ENCODE assay signal across 18 mouse cellular contexts in the genomic region with DNA sequence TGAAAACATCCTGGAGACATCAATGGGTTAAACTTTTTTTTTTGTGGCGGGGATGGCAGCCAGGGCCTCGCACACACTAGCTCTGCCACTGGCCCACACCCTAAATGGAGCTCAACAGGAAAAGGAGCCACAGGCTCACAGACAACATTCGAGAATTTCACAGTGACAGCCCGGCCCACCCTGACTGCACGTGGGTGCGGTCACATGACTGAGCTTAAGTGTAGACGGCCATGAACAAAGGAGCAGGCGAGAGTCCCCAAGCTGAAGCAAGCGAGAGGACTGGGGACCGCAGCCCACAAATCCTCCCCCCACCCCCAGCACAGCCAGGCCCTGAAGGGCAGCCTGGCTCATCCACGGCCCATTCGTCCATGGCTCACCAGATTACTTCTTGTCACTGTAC. TPM values are rescaled to one million over a fixed set of nuclear protein-coding genes. Genes with fewer than 3 reads are reported as not detected.
DNase-seq lines count a peak whose midpoint lies in the region; ATAC-seq and TF ChIP-seq lines count a peak whose summit lies in the region.
"Had no signal": no experiment of that assay in that cellular context is flagged by ENCODE, and none has a peak within 500 bp of the region (broad histone marks: within the 10 kb centered on the region; RNA-seq: fewer than 3 reads in every experiment).

No protein-coding gene starts in this region.

- H3K9ac ChIP-seq in heart, postnatal 0 days (replicated peaks; ENCODE audit: low read depth, low read length), result no peak overlapping the region
- H3K9ac ChIP-seq in lung, postnatal 0 days (replicated peaks; ENCODE audit: low read depth), result no peak overlapping the region
- 0 out of 2 replicates have a peak overlapping the region, but pooled peaks have one; percentile 16 for H3K9ac ChIP-seq in forebrain, embryonic 13.5 days
- H3K9ac ChIP-seq: intestine, embryonic 15.5 days; limb, embryonic 15.5 days; liver, embryonic 15.5 days had no signal

- 54% methylated on average over 11 of the region's 12 CpGs for WGBS in heart, postnatal 0 days
- WGBS in lung, postnatal 0 days, result 48% methylated on average over 12 of the region's 12 CpGs
- 75% methylated on average over 12 of the region's 12 CpGs for WGBS in embryonic facial prominence, embryonic 10.5 days
- WGBS in forebrain, embryonic 13.5 days, result 58% methylated on average over 12 of the region's 12 CpGs

- intact Hi-C loops in heart, postnatal 36 days (cut with DNase I), result no loop called here

- H3K4me3 ChIP-seq in heart, postnatal 0 days (ENCODE audit: low read depth, low read length), result no peak overlapping the region
- no peak overlapping the region for H3K4me3 ChIP-seq in lung, postnatal 0 days (ENCODE audit: low read depth, low read length)
- H3K4me3 ChIP-seq in embryonic facial prominence, embryonic 10.5 days, result no peak overlapping the region
- H3K4me3 ChIP-seq in forebrain, embryonic 13.5 days, result no peak overlapping the region
- H3K4me3 ChIP-seq: intestine, embryonic 15.5 days; limb, embryonic 15.5 days; liver, embryonic 15.5 days; megakaryocyte, embryonic 14.5 days had no signal

- ATAC-seq in heart, postnatal 0 days (ENCODE audit: insufficient read depth, low read depth), result peak; percentile 42; the same call in 1 of the 2 replicates
- peak; percentile 39; the same call in 1 of the 2 replicates for ATAC-seq in lung, postnatal 0 days
- ATAC-seq in forebrain, embryonic 13.5 days, result no peak
- ATAC-seq: intestine, embryonic 15.5 days had no signal

- no peaks in the 10 kb centered on the region for H3K9me3 ChIP-seq in heart, postnatal 0 days (replicated peaks; ENCODE audit: control insufficient read depth, low read length)
- H3K9me3 ChIP-seq in lung, postnatal 0 days (ENCODE audit: low read length), result no peaks in the 10 kb centered on the region
- 0 out of 2 replicates have a peak, but pooled peaks cover 5% of the 10 kb centered on the region for H3K9me3 ChIP-seq in embryonic facial prominence, embryonic 10.5 days
- no peaks in the 10 kb centered on the region for H3K9me3 ChIP-seq in forebrain, embryonic 13.5 days (replicated peaks)
- H3K9me3 ChIP-seq: intestine, embryonic 15.5 days; limb, embryonic 15.5 days; liver, embryonic 15.5 days; megakaryocyte, embryonic 14.5 days had no signal

- DNase-seq in heart, postnatal 0 days (ENCODE audit: low spot score), result no peak
- DNase-seq in heart, postnatal 36 days, result no peak
- DNase-seq in lung, postnatal 0 days (ENCODE audit: low spot score), result peak; percentile 17
- no peak for DNase-seq in lung, postnatal 14 days
- no peak for DNase-seq in embryonic facial prominence, embryonic 10.5 days (ENCODE audit: low spot score)
- no peak for DNase-seq in cerebellum, adult 11 months
- DNase-seq in kidney, postnatal 25 days, result no peak
- DNase-seq: B cell, adult 2 months; cerebellum, adult 9-11 months; heart, postnatal 4 days; right cerebral cortex, postnatal 4 days; thymus, postnatal 14 days had no signal

- H3K36me3 ChIP-seq in heart, postnatal 0 days (replicated peaks; ENCODE audit: control insufficient read depth, insufficient read depth, low read length), result peaks cover 32% of the 10 kb centered on the region
- H3K36me3 ChIP-seq in lung, postnatal 0 days (ENCODE audit: insufficient read depth, low read length), result no peaks in the 10 kb centered on the region
- H3K36me3 ChIP-seq in embryonic facial prominence, embryonic 10.5 days (replicated peaks), result peaks cover 98% of the 10 kb centered on the region
- peaks cover 82% of the 10 kb centered on the region for H3K36me3 ChIP-seq in forebrain, embryonic 13.5 days (ENCODE audit: poor library complexity, severe bottlenecking)

- no peaks in the 10 kb centered on the region for H3K27me3 ChIP-seq in heart, postnatal 0 days (ENCODE audit: control insufficient read depth, insufficient read depth, low read length)
- no peaks in the 10 kb centered on the region for H3K27me3 ChIP-seq in lung, postnatal 0 days (replicated peaks; ENCODE audit: insufficient read depth, low read length)
- H3K27me3 ChIP-seq in embryonic facial prominence, embryonic 10.5 days (replicated peaks; ENCODE audit: low read depth, poor library complexity, severe bottlenecking), result no peaks in the 10 kb centered on the region
- no peaks in the 10 kb centered on the region for H3K27me3 ChIP-seq in forebrain, embryonic 13.5 days
- H3K27me3 ChIP-seq: intestine, embryonic 15.5 days; limb, embryonic 15.5 days; liver, embryonic 15.5 days; megakaryocyte, embryonic 14.5 days had no signal

- no peak overlapping the region for H3K27ac ChIP-seq in heart, postnatal 0 days (ENCODE audit: low read depth)
- no peak overlapping the region for H3K27ac ChIP-seq in lung, postnatal 0 days (ENCODE audit: low read length)
- peak overlapping the region; percentile 54; the same call in 1 of the 2 replicates for H3K27ac ChIP-seq in embryonic facial prominence, embryonic 10.5 days (replicated peaks)
- H3K27ac ChIP-seq in forebrain, embryonic 13.5 days, result peak overlapping the region; percentile 51; the same call in 1 of the 2 replicates
- H3K27ac ChIP-seq: intestine, embryonic 15.5 days; kidney, postnatal 0 days; limb, embryonic 15.5 days; liver, embryonic 15.5 days had no signal

- no peaks in the 10 kb centered on the region for H3K4me1 ChIP-seq in heart, postnatal 0 days (ENCODE audit: control insufficient read depth, insufficient read depth)
- H3K4me1 ChIP-seq in lung, postnatal 0 days (ENCODE audit: insufficient read depth, low read depth, low read length), result no peaks in the 10 kb centered on the region
- peaks cover 11% of the 10 kb centered on the region for H3K4me1 ChIP-seq in embryonic facial prominence, embryonic 10.5 days
- peaks cover 32% of the 10 kb centered on the region for H3K4me1 ChIP-seq in forebrain, embryonic 13.5 days
- H3K4me1 ChIP-seq: intestine, embryonic 15.5 days; liver, embryonic 15.5 days; megakaryocyte, embryonic 14.5 days had no signal

- H3K4me2 ChIP-seq in heart, postnatal 0 days (ENCODE audit: low read depth, low read length), result no peak overlapping the region
- no peak overlapping the region for H3K4me2 ChIP-seq in lung, postnatal 0 days (replicated peaks; ENCODE audit: low read depth, low read length)
- no peak overlapping the region for H3K4me2 ChIP-seq in forebrain, embryonic 13.5 days
- H3K4me2 ChIP-seq: intestine, embryonic 15.5 days; limb, embryonic 15.5 days; liver, embryonic 15.5 days had no signal

- TF ChIP-seq EP300 in heart, postnatal 0 days (IDR thresholded peaks at IDR 0.05; ENCODE audit: low read depth), result no peak
- TF ChIP-seq EP300 in lung, postnatal 0 days (IDR thresholded peaks at IDR 0.05), result no peak

- no peak for TF ChIP-seq CTCF in heart, postnatal 0 days (IDR thresholded peaks at IDR 0.05; ENCODE audit: low read depth)
- no peak for TF ChIP-seq CTCF in lung, postnatal 0 days (IDR thresholded peaks at IDR 0.05)

RNA-seq across cellular contexts. Expression of a gene that starts 23.5 kb away (rescaled TPM):
- 12.5 and 17.8 TPM in 2 replicates for total RNA-seq in heart, postnatal 0 days (2014; rRNA removed; ENCODE audit: low replicate concordance)
- 6.8 and 7.3 TPM in 2 replicates for polyA plus RNA-seq in heart, postnatal 0 days (2015; fragmentation: Nextera tagmentation; extraction: Ambion mirVana)
- 1 to 10 TPM; 5.3 to 6.5 TPM for total RNA-seq in heart, postnatal 36 days (2021)
- polyA plus RNA-seq in lung, postnatal 0 days (2015; fragmentation: Nextera tagmentation; extraction: Ambion mirVana), result 6.3 and 7.9 TPM in 2 replicates
- 25.6 and 25.9 TPM in 2 replicates for polyA plus RNA-seq in embryonic facial prominence, embryonic 10.5 days (2016; fragmentation: Nextera tagmentation; extraction: Ambion mirVana)
- 30.7 and 35.1 TPM in 2 replicates for polyA plus RNA-seq in forebrain, embryonic 13.5 days (2015; fragmentation: Nextera tagmentation; extraction: Ambion mirVana)

RNA-seq across cellular contexts. Expression of a gene that starts 34.8 kb away (rescaled TPM):
- 2,129 and 2,574 TPM in 2 replicates for total RNA-seq in heart, postnatal 0 days (2014; rRNA removed; ENCODE audit: low replicate concordance)
- 4,473 and 4,544 TPM in 2 replicates for polyA plus RNA-seq in heart, postnatal 0 days (2015; fragmentation: Nextera tagmentation; extraction: Ambion mirVana)
- 100 to 1,000 TPM; 707 to 812 TPM for total RNA-seq in heart, postnatal 36 days (2021)
- 18,716 and 19,008 TPM in 2 replicates for polyA plus RNA-seq in lung, postnatal 0 days (2015; fragmentation: Nextera tagmentation; extraction: Ambion mirVana)
- 15,960 and 16,856 TPM in 2 replicates for polyA plus RNA-seq in embryonic facial prominence, embryonic 10.5 days (2016; fragmentation: Nextera tagmentation; extraction: Ambion mirVana)
- 15,903 and 18,325 TPM in 2 replicates for polyA plus RNA-seq in forebrain, embryonic 13.5 days (2015; fragmentation: Nextera tagmentation; extraction: Ambion mirVana)

RNA-seq across cellular contexts. Expression of a gene that starts 54.3 kb away (rescaled TPM):
- total RNA-seq in heart, postnatal 0 days (2014; rRNA removed; ENCODE audit: low replicate concordance), result 69.3 and 79.0 TPM in 2 replicates
- 10.4 TPM in 2 replicates for polyA plus RNA-seq in heart, postnatal 0 days (2015; fragmentation: Nextera tagmentation; extraction: Ambion mirVana)
- total RNA-seq in heart, postnatal 36 days (2021), result 10 to 100 TPM; 55.4 to 62.3 TPM
- polyA plus RNA-seq in lung, postnatal 0 days (2015; fragmentation: Nextera tagmentation; extraction: Ambion mirVana), result 16.6 and 24.9 TPM in 2 replicates
- 21.8 and 26.5 TPM in 2 replicates for polyA plus RNA-seq in embryonic facial prominence, embryonic 10.5 days (2016; fragmentation: Nextera tagmentation; extraction: Ambion mirVana)
- polyA plus RNA-seq in forebrain, embryonic 13.5 days (2015; fragmentation: Nextera tagmentation; extraction: Ambion mirVana), result 34.7 and 35.9 TPM in 2 replicates

Comparison
In these comparisons a context has a peak if more than half of its experiments do, and no peak if none do; other contexts are left out.
1. H3K27ac ChIP-seq: peak in embryonic facial prominence, embryonic 10.5 days (single experiment) and forebrain, embryonic 13.5 days (single experiment); none in heart, postnatal 0 days (single experiment) and lung, postnatal 0 days (single experiment).